Mouse (Mus musculus) A20 (cell line): ENCODE results near the gene Snap91.

Experiments
- DNase-seq: peaks from one replicate; pipeline ENCODE4 v3.0.0-alpha.2; 2011; ENCODE audit warnings: low read depth, low spot score

Snap91 gene

DNA sequence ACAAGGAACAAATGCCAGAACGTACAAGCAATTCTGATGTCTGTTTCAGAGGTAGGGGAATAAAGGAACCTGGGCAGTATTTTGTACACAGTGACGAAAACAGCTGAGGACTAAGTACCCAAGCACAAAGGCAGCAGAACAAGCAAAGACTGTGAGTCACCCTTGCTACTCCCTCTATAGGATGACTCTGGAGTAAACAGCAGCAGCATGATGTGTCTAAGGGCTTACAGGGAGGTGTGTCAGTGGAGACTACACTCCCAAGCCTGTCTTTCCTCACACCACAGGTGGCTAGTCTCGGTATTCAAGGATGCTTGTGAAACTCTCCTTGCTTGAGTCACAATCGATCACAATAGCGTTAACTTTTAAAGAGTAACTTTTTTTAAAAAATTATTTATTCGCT lies 66.1 kb downstream of the Snap91 start:
- DNase-seq: no peak

DNA sequence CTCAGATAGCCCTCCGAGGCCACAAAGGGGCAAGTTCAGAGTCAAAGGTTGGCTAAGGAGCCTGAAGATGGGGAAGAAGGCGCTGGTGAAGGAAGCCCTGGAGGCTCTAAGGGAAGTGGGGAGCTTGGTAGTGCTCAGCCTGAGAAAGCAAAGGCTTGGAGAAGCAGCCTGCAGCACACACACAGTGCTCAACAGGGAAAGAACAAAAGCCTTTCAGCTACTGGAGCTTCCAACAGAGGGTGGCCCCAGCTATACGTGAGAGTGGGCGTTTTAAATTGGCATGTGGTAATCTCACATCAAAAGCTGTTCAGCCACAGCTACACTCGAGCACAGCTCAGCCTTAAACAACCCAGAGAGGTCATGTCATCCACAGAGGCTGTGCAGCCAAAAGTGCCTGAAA lies 67.1 kb downstream of the Snap91 start:
- DNase-seq: no peak

DNA sequence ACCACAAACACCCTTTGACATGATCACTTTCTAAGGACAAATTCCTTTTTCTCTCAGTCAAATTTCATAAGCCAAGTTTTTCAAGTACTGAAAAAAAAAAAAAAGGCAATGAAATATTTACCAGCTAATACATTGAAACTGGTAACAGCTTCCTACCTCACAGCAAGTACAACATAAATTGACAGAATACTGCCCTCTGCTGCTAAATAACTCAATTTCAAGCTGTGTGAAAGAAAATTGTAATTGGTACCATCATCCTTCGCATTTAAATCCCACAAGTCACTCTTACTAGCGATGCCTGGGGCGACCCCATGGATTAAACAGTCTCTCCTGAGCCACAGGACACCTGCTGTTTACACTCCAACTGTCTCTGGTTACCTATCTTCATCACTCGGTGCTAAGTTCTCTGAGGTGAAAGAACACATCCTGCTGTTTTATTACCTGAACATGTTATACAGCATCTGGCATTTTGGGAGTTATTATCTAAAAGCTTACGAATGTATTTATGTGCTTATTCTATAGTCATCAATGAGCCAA lies 69.7 kb downstream of the Snap91 start:
- no peak for DNase-seq

DNA sequence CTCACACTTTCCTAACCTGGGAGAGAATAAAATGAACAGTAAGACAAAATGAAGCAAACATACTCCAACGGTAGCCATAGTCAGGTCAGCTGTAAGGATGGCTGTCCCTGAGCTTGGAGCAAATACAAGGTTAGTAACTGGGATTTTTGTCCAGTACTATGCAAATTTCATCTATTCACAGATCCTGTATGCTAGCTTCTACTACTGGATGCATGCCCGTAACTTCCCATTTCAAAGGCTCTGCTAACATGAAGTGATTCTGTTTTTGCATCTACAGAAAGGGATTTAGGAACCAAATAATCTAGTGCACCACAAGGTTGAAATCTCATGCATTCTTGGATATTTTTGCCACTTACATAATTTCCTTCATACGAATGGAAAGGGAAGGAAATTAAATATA lies 70.2 kb downstream of the Snap91 start:
- no peak for DNase-seq

DNA sequence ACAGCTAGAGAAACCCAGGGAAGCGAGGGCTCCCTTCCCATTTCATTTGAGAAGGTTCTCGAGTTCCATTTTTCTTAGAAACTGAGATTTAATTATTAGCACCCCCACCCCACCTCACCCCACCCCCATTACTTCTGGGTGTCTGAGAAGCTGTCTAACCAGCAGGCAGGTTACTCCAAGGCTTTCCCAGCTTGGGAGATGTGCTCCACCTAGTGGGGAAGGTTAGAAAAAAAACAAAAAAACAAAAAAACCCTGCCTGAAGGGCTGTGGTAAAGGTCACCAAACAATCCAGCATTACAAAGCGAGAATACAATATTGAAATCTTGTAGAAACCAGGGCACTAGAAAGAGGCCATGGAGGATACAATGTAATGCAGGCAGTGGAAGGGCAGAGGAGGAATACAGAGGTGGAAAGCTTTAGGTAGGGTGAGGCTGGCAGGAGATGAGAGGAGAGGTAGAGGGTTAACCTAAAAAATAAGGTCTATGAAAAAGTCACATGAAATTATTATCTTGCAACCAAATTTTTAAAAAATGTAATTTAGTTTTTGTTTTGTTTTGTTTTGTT lies 79.8 kb downstream of the Snap91 start:
- DNase-seq: peak; percentile 32

DNA sequence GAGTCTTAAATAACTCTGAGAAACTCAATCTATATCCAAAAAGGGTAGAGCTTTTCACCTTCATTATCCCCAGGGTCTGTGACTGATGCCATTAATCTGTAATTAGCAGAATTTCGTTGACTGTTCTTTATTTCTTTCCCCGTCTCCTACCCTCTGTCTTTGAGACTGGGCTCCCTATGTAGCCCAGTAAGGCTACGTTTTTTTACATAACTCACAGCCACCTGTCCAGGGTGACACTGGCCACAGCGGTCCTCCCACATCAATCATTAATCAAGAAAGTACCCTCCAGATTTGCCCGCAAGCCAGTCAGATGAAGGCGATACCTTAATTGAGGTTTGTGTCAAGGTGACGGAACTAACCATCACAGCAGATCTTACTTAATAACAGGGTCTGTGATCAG lies 81.4 kb downstream of the Snap91 start:
- DNase-seq: no peak

DNA sequence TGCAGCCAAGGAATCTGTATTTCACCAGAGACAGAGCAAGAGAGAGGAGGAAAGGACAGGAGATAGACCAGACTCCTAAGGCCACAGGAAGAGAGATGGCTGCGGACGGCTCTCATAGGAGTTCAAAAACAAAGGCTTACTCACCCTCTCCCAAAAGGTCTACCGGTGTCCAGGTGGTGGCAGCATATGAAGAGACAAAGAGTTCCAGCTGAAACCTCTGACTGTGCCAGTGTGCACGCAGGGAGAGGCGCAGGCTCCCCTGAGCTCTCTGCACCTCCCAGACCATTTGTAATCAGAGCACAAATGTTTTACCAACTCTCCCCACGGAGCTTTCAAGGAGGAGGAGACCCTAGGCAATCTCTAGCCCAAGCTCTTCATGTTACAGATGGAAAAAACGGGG lies 81.8 kb downstream of the Snap91 start:
- no peak for DNase-seq

DNA sequence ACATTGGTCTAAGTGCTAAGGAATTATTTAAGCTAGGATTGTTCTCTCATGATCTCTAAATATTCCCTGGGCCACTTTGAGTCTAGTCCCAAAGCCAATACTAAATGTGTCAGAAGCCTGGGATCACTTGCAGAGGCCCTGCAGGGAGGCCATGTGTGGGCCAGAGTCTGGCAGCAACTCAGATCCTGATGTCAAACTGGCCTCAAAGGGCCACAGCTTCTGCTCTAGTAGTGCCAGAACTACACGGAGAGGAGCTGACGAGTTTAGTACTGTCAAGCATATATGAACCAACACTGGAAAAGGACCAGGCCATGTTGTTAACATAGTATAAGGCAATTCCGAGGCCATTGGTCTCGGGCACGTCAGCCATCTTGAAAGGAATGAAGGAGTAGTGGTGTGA lies 82.3 kb downstream of the Snap91 start:
- no peak for DNase-seq

DNA sequence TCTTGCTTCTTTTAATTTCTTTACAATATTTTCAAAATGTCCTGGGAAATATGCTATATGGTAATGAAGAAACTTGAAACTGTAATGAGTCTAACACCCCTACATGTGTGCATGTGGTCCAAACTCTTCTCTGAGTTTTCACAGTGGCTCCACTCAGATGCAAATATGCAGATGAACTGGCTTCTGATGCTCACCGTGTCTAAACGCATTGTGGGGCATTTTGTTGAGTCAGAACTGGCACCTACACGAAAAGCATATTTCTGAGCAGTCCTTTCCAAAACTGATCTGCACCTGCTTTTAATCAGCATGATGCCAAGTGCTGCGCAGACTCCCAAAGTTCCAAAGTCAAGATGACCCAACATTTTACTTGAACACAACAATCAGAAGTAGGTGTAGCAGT lies 82.9 kb downstream of the Snap91 start:
- DNase-seq: no peak

DNA sequence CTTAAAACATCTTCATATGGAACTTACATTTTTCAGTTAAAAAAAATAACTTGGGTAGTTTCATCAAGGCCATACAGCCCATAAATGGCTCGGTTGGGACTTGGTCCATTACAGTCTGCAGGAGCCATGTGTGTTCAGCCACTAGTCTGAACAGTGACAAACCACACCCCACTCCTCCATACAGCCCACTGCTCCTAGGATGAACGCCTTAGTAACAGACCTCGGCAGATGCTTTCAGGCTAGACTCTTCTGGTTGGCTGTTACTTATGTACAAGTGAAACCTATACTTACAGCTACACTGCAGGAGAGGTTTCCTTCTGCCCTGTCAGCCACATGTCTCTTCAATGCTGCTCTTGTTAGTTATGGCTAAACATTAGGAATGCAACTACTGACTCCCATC lies 85.2 kb downstream of the Snap91 start:
- DNase-seq: no peak

DNA sequence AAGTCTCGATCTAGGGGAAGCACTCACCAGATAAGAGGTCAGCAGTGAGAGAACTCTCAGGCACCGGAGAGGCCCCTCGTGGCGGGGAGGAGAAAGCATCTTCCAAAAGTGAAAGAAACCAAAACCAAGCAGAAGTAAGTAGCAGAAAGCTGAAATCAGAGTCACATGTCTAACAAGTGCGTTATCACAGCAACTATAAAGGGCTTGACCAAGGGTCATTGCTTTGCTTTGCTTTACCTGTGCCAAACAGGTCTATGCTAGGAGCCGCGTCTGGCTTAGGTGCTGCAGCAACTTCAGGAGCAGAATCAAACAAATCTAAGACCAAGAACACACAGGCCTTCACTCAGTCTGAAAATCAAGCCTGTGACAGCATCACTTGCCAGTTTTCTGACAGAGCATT lies 88.5 kb downstream of the Snap91 start:
- no peak for DNase-seq

DNA sequence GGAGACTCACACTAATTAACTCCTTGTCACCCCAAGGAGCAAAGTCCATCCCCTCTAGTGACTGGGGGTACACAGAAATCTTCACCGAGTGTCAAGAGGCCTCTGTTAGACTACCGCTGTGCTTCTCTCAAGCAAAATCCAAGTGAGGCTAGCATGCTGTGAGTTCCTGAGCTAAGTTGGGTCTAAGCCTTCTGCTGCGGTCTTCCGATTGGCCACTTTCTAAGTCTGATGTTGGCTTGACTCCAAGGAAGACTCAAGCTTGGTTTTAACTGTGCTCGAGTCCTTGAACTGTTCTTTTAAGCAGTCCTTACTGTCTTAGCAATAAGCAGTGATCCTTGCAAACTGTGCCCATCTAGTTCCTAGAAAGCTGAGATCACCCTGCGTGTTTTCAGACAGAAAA lies 91.3 kb downstream of the Snap91 start:
- DNase-seq: no peak

DNA sequence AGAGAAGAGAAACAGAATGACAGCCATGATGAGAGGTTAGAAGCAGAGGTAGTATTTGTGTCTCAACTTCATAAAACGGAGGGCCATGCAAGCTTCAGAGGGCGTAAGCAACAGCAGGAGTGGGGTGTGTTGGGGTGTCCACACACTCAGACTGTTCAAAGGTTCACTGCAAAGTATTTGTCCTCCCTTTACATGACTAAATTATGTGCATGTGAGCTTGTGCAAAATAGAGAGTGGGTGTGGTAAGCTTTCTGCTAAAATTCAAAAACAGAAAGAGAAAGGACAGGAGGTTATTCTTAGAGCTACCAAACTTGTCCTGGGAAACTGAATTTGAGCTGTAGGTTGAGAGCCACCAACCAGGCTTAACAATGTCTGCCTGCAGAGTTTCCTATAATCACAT lies 97.6 kb downstream of the Snap91 start:
- no peak for DNase-seq

DNA sequence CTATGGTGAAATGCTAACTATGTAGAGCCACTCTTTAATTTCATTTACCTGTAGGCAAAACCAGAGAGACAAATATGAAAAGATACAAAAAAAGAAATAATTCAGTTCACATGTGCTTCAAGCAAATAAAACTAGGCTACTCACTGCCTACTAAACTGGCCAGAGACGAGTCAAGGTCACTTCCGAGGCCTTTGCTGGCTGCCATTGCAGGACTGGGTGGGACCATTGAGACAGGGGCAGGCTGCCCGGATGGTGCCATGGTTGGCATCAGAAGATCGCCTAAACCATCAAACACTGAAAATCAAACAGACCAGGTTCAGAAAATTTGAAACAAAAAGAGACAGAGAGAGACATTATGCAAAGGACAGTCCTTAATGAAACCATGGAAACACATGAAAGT lies 99.0 kb downstream of the Snap91 start:
- DNase-seq: no peak

DNA sequence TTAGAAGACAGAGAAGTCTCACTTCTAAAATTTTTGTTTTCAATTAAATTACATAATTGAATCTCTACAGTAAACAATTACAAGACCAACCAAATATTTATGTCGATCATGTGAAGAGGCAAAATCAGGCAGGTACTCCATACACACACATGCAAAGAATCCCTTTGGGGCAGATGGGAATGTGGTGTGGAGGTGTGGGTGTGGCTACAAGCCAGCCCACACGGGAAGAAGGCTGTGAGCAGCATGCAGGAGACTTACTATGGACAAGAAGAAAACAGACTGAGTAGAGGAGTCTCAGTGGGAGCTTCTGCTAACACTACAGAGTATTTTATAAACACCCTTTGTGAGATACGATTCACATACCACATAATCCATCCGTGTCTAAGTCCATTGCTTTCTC lies 102.2 kb downstream of the Snap91 start:
- DNase-seq: no peak

DNA sequence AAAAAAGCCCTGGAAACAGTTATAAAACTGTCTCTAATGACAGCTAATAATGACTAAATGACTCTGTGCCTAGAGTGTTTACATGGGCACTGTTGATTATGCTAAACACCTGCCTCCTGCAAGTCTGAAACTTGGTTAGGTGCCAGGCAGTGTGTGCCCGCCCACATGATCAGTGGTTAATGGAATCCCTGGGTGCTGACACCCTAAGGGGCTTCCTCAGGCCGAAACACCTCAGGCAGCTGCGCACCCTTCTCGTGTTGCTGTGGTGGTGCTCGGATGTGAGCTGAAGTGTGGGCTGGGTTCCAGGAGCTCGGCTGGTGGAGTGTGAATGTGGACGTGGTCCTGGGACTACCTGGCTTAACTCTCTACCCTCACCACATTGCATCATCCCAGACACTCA lies 103.1 kb downstream of the Snap91 start:
- no peak for DNase-seq

DNA sequence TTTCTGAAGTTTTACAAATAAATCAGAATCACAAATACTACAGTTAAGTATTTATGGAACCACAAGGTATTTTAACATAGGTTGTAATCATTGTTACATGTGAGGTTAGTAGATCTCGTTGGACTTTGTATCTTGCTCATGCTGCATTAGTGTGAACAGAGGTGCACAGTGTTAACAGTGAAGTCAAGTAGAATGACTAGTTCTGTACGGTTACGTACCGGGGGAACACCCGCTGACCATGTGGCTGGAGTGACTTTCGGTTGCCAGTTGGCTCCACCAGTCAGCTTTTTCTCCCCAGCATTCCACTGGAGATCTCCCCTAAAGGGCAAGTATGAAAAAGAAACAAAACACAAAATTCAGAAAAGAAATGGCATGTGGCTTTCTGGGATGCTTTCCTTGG lies 105.1 kb downstream of the Snap91 start:
- no peak for DNase-seq

DNA sequence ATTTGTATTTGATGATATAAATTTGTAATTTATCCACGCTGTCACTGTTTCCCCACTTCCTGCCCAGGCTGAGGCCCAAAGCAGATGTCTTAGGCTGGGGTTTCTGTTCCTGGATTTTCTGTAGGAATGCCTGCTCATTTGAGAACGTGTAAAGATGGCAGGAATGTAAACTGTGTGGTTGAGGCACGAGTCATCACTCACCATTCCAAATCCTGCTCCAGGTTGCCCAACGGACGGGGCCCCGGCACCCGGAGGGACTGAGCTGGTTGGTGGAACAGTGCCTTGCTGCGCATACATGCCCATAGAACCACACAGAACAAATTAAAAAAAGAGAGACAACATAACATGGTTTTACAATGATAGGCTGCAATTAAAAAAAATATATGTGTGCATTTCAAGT lies 106.5 kb downstream of the Snap91 start:
- no peak for DNase-seq

DNA sequence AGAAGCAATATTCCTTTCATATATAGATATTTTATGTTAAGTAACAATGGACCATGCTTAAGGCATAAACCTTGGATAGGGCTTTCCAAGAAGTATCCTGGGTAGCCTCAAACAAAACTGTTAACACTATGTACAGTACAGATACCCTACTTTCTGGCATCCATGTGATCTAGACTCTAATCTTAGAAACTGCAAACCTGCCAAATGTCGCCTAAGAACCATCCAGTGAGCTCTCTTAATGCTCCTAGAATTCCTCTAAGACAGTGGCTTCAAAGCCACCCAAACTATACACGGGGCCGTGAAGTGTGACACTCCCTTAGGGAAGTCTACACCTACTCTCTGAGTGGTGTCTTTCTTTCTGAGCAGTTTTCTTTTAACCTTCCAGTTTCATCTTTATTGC lies 107.6 kb downstream of the Snap91 start:
- DNase-seq: no peak

DNA sequence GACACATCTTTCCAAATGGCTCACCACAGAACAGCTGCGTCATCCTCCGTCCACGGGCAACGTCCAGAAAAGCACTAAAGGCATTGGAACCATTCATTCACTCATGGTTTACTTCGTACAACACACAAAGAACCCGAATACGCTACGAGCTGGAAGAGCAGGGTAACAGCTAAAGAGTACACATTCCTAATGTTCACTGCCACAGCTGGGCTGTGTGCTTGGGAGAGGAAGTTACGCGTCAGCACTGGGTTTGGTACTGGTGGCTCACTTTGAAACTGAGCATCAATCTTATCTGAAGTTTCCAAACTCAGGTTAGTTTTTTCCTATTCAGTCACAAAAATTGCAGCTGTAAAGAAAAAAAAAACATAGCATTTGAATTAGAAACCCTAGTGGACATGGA lies 113.5 kb downstream of the Snap91 start:
- no peak for DNase-seq

DNA sequence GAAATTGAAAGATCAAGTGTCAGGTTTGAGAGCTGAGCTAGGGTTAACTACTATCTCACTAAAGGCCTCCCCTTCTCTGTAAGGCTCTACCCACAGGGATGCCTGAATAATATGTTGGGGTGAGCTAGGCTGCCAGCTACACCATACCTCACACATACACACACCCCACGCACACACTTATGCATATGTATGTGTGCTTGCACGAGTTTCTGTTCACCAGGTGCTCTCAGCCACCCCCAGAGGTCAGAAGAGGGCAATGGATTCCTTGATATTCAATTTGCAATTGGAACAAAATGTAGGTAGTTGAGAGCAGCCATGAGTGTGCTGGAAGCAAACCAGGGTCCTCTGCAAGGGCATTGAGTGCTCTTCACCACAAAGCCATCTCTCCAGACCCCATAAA lies 116.5 kb downstream of the Snap91 start:
- DNase-seq: no peak

DNA sequence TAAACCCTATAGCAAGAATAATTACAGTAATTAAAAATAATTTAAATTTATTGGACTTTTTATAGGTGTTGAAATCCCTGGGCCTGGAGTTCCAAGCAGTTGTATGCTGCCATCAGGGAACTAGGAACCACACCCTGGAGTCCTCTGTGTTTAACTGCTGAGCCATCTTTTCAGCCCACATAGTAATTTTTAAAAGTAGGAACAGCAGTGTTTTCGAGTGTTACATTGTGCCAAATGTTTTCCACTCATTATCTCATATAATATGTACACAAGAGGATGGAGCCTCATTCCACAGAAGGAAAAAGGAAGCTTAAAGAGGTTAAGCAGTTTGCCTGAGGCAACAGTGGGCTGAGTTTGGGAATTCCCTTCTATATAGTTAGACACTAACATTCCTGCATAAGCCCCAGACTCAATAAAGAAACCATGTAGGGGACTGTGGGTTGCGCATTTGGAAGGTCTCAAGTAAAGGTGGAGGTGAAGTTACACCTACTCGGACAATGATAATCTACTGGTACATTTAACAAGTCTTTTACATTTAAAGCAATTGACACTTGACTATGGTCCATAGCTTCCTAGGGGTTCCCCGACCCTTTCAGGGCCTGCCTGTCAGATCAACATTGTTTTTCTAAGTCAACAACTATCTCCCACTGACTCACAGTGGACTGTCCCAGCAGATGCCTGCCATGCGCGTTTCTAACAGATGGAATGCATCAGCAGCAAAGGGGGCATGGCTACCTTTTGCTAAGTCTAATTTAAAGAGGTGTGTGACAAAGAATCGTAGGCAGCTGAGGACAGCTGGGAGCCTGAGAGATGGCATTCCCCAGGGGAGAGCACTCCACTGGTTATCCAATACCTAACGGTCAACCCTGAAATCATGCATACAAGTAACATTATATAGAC lies 117.7 kb downstream of the Snap91 start:
- no peak for DNase-seq

DNA sequence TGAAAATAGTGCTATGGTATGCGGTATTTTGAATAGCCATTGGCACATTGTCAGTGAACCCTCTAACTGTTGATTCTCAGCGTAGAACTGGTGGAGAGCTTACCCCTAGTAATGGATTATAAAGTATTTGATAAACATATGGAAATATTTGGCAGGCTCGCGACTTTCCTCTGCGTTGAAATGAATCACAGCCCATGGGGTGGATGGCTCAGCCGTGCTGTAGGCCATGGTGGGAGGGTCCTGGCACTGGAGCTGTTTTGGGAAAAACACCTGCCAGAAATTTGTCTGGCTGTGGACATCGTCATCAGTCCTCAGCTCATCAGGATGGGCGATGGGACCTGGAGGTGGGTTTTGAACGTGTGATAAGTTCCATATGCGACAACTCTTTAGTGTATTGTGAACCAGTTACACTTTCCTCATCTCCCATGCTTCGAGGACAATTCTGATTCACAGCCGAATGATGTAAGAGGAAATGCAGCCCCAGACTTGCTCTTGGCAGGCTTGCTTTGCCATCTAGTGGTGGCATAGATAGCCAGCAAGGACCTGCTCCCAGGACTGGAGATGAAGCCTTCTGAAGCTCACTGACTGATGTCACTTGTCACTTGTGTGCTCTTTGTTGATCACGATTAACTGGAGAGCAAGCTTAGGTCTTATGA lies 134.4 kb downstream of the Snap91 start:
- peak; percentile 47 for DNase-seq
